Mouse (Mus musculus) thymus, postnatal 25 days (tissue): ENCODE measurements around the gene Atg4c.

Experiments used
- DNase-seq: peaks from one replicate; pipeline ENCODE4 v3.0.0; 2022

Gene Atg4c

GRCm38 (mm10) chr4:99186412-99187125 lies 7.2 kb upstream of the Atg4c start:
- no peak for DNase-seq

DNA sequence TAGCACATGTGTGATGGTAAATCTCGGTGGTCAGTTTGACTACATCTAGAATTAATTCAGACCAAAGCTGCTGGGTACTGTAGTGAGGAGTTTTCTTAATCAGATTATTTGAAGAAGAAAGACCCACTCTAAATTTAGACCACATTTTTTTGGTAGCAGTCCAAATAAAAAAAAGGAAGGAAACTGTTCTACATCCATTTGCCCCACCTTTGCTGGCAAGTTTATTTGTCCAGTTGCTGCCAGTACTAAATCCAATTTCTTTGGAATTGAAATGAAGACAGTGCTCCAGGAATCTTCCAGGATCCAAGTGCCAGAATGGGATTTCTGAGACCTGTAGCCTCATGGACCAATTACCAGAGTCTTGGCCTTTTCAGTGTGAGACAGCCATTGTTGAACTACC lies 1.1 kb upstream of the Atg4c start:
- DNase-seq = no peak

GRCm38 (mm10) chr4:99193214-99193613 lies 520 bp upstream of the Atg4c start:
- no peak for DNase-seq

DNA sequence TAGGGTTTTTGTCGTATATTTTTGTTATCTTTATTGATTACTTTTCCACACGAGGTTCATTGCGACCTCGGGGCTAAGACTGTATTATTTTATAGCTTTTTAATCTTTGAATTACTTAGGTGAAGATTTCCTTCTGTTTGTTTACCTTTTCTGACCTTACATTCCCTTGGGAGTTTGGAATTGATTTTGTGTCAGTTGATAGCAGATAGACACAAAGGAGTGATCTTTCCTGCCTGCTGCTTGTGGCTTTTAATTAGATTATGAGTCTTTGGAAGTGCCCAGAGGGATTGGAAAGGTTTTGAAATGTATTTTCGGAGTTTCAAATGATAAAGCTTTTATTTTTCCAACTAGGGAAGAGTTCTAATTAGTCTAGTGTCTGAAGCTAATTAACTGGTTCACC lies 1.1 kb downstream of the Atg4c start:
- no peak for DNase-seq

- DNase-seq = no peak
Measured at GRCm38 (mm10) chr4:99198721-99199120, 5.0 kb downstream of the Atg4c start.

GRCm38 (mm10) chr4:99199757-99200251 lies 6.1 kb downstream of the Atg4c start:
- no peak for DNase-seq

DNA sequence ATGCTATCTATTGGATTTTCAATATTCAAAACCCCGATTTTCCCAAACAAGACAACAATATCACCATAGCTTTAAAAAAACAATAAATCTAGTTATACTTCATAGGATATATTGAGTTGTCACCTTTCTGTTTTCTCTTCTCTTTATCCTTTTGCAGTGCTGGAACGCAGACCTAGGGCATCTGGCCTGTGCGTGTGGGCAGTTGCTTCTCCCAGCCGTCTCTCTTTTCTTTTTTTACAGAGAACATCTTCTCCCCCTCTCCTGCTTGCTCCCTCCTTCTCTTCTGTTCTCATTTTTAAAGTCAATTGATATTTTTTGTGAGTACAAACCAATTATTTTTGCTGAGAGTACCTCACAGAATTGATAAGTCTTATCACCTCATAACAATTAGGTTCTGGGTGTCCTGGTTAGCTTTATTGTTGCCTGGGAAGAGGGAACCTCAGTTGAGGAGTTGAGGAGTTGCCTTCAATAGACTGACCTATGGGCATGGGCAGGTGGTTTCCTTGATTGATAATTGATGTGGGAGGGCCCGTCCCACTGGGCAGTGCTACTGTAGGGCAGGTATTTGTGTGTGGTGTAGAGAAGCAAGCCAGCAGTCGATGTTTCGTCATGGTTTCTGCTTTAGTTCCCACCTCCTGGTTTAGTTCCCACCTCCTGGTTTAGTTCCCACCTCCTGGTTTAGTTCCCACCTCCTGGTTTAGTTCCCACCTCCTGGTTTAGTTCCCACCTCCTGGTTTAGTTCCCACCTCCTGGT lies 6.8 kb downstream of the Atg4c start:
- DNase-seq = no peak

- no peak for DNase-seq
Measured at GRCm38 (mm10) chr4:99205773-99206172, 12.0 kb downstream of the Atg4c start.

GRCm38 (mm10) chr4:99206356-99206755 lies 12.6 kb downstream of the Atg4c start:
- DNase-seq = no peak

- no peak for DNase-seq
Measured at GRCm38 (mm10) chr4:99210087-99210486, 16.4 kb downstream of the Atg4c start.

DNA sequence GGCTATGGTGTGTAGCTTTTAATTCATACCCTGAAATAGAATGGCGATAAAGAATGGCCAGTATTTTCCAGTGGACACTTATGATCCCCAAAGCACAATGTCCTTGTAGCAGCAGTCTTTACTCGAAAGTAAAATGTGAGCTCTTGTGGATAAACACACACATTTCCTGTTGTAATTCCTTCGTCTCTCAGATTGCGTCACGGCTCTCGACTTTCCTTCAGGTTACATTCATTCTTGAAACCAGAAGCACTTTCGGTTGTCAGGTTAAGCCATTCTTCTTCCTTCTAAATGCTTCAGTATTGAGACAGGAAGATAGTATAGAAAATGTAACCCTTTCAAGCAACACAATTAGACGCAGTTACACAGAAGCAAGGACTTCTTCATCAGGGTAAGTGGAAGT lies 17.9 kb downstream of the Atg4c start:
- no peak for DNase-seq

- DNase-seq = no peak
Measured at GRCm38 (mm10) chr4:99213123-99213522, 19.4 kb downstream of the Atg4c start.

GRCm38 (mm10) chr4:99222221-99222620 lies 28.5 kb downstream of the Atg4c start:
- DNase-seq = no peak

- DNase-seq = no peak
Measured at GRCm38 (mm10) chr4:99224790-99225189, 31.1 kb downstream of the Atg4c start.

- no peak for DNase-seq
Measured at GRCm38 (mm10) chr4:99227226-99227625, 33.5 kb downstream of the Atg4c start.

- DNase-seq = no peak
Measured at GRCm38 (mm10) chr4:99229371-99229770, 35.6 kb downstream of the Atg4c start.

GRCm38 (mm10) chr4:99235203-99235856 lies 41.6 kb downstream of the Atg4c start:
- no peak for DNase-seq

DNA sequence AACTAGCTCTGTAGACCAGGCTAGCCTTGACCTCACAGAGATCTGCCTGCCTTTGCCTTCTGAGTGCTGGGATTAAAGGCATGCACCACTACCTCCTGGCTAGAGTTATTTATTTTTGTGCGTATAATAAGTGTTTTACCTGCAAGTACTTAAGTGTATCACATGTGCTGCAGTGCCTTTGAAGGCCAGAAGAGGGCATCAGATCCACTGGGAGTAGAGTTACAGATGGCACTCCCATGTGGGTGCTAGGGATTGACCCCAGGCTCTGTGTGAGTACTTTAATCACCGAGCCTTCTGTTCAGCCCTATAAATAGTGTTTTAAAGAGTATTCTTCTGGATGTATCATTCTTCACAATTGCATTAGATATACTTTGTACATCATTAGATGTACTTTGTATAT lies 44.6 kb downstream of the Atg4c start:
- no peak for DNase-seq

DNA sequence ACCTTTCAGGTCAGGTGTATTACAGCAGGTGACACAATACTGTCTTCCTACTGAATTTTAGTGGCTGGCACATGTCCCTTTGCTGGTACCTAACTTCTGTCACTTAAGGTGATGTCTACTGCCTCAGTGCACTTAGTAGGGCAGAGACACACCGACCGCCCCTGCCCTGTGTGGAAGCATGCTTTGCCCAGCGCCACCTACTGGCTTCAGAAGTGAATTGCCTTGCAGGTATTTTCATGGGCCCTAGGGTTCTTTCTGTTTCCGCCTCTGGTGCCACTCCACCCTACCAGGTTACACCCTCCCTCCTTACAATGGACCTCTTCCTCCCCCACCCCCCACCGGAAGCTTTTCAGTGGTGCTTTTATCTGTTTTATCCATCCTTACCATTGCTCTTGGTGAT lies 47.9 kb downstream of the Atg4c start:
- DNase-seq = no peak

DNA sequence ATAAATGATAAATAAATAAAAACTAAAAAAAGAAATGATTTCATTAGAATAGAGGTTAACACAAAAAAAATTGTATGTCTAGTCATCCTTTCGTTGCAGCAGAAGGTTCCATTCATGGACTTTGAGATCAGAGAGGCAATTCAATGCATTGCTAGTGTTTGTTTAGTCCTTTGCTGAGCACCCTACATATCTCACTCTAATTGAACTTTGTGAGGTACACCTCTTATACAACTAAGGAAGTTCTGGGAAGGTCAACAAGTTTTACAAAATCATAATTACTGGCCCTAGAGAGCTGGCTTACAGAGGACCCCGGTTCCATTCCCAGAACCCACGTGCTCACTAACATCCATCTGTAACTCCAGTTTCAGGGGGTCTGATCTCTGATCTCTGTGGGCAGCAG lies 55.6 kb downstream of the Atg4c start:
- DNase-seq = no peak

- no peak for DNase-seq
Measured at GRCm38 (mm10) chr4:99249826-99250225, 56.1 kb downstream of the Atg4c start.

DNA sequence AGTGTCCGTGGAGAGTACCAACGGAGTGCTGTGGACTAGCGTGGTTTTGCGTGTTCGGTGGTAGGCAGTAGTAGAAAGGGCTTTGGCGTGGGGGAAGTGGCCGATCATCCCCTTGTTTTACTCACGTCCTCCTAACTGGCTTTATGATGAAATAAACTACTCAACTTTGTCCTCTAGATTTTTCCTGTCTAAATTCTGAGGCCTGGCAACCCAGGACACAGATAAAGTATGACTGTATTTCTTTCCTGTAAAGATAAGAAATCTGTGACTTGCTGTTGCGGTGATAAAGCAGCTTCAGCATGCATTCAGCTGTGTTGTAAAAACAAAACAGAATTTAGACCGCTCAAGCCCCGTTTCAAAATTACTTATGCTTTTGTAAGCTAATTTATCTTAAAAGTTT lies 59.2 kb downstream of the Atg4c start:
- no peak for DNase-seq

DNA sequence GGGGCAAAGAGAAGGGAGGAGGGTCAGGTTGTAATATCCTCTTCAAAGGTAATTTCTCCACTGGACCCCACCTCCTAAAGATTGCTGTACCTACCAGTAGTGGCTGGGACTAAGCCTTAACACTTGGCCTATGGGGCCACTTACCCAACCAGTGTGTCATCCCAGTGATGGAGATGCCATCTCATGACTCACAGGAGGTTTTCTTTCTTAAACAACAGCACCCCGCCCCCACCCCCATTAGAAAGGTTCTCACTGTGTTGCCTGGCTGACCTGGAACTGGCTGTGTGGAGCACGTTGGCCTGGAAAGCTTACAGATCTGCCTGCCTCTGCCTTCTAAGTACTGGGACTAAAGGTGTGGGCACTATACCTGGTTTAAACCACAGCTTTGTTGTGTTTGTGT lies 69.5 kb downstream of the Atg4c start:
- no peak for DNase-seq

DNA sequence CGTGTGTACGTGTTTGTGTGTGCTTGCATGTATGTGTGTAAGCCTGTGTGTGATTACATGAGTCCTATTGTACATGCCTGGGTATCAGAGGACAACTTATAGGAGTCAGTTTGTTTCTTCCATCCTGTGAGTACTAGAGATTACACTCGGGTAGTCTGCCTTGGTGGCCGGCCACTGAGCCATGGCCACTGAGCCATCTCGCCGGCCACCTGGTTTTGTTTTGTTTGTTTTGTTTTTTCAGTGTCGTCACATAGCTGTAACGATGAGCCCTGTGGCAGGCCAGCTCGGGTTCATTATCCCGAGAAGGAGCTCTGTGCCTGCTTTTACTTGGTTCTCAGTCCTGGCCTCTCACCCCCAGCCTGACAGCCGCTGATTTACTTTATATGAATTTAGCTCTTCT lies 69.9 kb downstream of the Atg4c start:
- no peak for DNase-seq
